Mouse (Mus musculus): Measurements from ENCODE around the gene Atg2a.

The Atg2a gene

DNA sequence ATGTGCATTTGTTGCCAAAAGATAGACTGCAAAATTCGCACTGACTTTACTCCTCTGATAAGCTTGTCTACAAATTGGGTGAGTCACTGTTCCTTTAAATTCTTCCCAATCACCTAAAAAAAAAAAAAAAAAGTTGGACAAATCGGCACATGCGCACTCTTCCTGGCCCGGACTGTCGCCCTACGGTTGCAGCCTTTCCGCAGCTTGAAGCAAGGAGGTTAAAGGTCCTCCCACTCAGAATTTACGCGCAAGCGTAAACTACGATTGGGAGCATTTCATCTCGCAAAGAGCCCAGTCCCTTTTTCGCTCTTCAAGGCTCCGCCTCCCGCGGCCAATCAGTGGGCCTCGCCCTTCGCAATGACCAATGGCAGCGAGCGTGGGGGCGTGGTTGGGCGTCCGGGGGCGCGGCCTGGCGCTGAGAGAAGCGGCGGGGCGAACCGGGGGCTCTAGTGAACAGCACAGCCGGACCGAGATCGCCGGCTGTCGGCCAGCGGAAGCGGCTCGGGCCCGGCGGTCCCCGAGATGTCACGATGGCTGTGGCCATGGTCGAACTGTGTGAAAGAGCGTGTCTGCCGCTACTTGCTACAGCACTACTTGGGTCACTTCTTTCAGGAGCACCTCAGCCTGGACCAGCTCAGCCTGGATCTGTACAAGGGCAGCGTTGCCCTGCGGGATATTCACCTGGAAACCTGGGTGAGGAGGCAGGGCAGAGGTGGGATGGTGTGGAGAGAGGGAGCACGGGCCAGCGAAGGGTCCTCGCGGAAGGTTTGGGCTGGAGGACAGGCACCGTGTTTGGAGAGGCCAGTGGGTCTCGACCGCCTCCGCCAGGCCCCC, at the start of gene Atg2a:
Gene Atg2a, plus strand, starts transcription at position 395 of the 834 bp plus-strand sequence.
- peak; percentile 97 for DNase-seq

DNA sequence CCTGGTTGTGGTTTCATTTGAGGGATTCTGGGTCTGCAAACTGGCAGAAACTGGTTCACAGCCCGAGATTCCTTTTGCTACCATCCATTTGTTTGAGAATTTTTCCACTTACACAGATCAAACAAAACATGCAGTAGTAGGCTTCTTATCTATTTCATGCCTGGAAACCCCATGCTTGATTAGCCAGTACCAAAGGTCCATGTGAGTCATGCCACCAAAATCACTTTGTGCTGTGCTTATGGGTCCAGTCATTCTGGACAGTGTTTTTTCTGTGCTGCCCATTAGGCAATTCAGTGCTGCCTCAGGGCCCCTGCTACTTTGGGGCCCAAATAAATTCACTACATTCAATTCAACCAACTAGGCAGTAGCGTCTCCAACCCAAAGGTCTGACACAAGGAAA, 37.2 kb upstream of the Atg2a start:
- no peak for DNase-seq

DNA sequence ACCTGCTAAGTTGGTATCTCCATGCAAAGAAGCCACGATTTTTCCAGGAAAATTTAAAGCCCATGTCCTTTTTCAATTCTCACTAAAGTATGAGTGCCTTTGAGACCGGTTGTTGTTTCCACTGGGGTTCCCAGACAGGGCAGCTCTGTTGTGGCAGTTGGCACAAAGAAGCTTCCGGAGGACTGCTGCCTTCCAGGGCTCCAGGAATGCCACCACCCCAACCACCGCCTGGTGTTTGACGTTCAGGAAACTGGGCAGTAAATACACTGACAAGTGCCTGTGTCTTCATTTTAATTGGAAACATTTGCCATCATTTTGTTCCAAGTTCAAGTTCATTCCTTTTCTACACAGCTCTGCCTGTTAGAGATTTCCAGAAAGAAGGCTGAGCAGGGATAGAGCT, 34.8 kb upstream of the Atg2a start:
- no peak for DNase-seq

DNA sequence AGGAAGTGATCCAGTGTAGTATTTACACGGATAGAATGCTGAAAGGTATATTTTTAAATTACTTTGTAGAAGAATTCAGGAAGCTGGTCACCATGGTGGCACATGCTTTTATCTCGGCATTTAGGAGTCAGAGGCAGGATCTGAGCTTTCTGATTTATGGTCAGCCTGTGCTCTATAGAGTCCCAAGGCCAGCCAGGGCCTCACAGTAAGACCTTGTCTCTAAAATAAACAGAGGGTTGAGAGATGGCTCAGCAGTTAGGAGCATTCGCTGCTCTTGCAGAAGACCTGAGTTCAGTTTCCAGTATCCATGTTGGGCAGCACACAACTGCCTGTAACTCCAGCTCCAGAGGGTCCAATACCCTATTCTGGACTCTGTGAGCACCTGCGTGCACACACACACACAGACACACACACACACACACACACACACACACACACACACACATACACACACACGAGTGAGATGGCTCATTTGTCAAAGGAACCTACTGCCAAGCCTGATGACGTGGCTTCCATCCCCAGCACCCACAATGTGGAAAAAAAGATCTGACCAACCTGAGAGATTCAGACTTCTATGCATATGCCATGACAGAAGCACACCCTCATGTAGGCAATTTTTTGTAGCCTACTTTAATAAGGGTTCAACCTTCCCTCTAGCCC, 25.3 kb upstream of the Atg2a start:
- no peak for DNase-seq

DNA sequence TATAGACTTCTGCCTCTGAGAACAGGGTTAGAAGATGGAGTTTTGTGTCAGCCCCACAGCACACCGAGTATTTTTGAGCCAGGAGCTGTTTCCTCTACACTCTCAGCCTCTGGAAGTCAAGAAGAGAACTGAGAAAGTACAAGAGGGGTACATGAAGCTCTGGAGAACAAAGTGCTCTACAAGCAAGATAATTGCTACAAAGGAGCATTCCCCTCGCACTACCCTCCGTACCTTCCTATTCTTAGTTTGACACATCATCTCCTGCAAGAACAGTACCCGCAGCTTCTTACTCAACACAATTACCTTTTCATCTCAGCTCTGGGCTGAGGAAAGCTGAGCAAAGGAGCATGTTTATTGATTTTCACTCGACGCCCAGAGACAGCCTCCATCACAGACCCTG, 22.9 kb upstream of the Atg2a start:
- DNase-seq = no peak

DNA sequence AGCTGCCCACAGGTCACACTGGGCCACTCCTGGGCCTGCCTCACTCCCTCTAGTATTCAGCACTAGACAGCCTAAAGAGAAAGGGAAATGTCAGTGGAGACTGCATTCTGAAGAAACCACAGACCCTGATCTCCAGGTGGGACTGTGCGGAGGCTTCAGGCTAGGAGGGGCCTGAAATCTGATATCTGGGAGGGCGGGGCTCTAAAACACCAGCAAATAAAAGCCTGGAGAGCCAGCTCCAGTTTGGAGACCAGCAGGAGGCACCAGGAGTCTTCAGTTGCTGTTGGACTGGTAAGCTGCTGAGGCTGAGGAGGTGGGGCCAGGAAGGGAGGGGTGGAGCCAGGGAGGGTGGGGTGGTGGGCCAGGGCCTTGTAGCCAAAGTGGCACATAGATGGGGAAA, 15.3 kb upstream of the Atg2a start, which contains the start of gene Gpha2:
Gene Gpha2, plus strand, starts transcription at position 246 of the 400 bp plus-strand sequence.
- no peak for DNase-seq

DNA sequence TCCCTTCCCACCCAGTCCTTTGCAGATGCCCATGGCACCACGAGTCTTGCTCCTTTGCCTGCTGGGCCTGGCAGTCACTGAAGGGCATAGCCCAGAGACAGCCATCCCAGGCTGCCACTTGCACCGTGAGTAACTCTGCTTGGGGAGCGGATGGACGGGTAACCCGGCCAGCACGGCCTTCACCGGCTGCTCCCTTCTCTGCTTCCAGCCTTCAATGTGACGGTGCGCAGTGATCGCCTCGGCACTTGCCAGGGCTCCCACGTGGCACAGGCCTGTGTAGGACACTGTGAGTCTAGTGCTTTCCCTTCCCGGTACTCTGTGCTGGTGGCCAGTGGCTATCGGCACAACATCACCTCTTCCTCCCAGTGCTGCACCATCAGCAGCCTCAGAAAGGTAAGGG, 14.7 kb upstream of the Atg2a start:
- DNase-seq = no peak

DNA sequence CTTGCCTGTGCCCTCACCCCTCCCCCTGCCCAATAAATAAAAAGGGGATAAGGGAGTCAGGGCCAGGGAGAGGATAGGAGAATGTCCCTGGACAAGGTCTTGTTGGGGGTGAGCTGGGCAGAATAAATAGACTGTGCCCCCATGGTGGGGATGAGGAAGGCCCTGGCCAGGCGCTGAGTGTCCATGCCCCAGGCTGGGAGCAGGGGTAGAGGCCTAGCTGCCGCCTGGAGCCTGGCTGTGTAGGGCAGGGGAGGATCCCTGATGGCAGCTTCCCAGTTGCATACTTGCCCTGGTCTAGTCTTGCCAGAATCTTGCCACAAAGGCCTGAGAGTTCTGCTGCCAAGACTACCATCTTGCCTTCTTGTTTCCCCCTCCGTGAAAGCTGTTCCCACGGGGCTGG, 13.6 kb upstream of the Atg2a start:
- DNase-seq = no peak

DNA sequence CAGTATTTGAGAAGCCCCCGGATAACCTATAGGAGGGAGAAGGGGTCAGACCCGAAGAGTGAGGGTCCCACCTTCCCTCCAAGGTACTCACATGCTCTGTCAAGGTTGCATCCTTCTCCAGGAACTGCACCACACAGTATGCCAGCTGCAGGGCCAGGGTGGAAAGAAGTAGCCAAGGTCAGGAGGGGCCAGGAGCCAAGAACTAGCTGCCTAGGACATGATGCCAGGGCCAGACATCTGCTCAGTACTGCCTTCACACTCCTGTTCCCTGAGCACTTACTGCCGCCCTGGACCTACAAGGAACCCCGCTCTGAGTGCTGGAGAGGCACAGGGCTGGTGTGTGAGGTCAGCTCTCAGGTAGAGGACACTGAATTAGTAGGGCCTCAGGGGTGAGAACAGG, 11.1 kb upstream of the Atg2a start:
- DNase-seq = no peak

DNA sequence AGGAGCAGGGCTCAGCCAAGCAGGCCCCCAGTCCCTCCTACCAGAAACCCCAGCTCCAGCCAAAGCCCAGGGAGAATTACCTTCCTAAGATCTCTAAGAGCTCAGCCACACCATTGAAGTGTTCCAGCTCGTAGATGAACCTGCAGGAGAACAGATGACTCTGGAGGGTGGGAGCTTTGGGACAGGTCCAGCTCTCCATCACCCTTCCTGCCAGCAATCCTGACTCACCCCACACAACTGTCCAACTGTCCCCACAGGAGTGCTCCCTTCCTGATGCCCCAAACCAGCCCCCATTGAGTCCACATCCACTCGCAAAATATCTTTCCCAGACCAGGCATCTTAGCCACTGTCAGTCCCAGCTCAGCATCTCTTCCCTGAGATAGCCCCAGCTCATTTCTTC, 10.4 kb upstream of the Atg2a start:
- no peak for DNase-seq

DNA sequence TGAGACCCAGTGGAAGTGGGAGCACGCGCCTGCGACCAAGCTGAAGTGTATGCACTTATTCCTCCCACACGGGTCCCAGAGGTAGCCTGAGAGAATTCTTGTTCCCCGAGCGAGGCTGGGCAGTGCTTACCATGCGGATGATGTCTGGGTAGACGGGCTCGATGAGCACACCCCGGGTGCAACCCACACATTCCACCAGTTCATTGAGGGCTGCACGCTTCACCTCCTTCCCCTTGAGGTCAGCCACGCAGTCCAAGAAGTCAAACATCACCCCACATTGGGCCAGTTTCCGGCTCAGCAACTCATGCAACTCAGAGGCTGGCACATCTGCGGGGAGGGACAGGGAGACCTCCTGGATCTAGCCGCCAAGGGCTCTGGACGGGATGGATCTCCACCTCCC, 7.8 kb upstream of the Atg2a start:
- DNase-seq = no peak

DNA sequence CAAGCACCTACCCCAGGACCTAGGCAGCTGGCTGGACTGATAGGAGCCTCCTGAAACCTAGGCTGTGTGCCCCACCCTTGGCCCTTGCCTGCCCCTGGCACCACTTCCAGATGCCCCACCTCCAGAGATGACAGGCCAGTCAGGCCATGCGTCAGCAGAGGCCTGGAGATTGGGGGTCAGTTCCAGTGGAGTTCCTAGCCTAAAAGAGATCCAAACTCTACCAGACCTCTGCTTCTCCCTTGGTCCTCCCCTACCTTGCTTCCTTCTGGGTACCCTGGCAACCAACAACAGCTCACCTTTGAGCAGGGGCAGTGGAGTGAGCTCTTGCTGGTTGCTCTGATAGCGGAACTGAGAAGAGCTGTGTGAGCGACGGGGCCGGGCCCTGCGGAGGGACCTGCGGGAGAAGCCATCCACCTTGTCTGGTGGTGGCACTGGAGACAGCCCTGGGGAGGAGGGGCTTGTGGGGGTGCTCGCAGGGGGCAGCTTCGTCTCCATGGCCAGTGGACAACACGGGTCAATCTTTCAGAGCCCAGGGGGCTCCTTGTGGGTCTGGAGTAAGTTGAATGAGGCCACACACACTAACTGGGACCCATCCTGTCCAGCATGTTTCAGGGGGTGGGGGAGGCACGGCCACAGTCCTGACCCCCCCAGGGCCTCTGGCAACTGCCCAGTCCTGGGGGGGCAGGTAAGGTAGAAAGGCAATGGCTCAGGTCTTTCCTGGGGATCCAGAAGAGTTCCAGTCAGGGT, 7.0 kb upstream of the Atg2a start:
- no peak for DNase-seq

DNA sequence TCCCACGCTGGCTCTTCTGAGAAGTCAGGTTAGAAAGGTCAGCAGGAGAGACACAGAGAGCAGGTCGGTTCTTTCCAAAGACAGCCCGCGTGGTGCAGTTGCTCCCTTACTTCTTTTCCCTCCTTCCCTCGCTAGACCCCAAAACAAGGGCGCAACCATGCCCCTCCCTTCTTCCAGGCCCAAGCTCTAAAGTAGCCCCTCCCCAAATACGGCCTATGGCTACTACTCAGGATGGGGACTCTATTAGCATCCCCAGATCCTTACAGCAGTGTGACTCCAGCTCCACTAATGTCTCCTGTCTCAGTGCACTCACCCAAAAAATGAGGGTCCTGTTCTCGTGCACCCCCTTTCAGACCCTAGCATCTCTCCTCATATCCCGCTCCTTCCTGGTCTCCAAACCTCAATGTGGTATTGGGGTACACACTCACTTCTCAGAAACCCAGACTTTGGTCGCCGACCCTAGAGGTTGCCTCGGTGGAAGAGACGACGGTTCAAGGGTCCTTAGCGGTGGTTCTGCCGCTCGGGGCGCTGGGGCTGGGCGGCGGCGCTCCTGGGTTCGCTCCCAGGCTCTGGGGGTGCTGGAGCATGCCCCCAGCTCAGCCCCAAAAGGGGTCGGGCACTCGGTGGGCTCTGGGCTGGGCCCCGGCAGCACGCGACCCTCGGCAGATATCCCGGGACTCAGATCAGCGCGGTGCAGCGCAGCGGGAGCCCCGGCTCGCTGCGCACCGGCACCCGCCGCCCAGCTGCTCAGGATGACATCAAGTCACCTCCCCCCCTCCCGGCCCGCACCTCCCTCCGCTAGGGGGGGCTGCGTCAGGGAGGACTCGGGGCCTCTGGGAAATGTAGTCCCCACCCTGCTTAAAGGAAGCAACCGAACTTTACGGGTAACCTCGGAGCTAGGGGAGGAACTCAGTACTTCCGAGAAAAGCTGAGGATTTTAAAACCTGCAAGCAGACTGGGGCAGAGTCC, 6.1 kb upstream of the Atg2a start, which contains the start of gene Ppp2r5b:
Gene Ppp2r5b, minus strand, starts transcription at position 789 of the 969 bp plus-strand sequence.
- peak; percentile 95 for DNase-seq

DNA sequence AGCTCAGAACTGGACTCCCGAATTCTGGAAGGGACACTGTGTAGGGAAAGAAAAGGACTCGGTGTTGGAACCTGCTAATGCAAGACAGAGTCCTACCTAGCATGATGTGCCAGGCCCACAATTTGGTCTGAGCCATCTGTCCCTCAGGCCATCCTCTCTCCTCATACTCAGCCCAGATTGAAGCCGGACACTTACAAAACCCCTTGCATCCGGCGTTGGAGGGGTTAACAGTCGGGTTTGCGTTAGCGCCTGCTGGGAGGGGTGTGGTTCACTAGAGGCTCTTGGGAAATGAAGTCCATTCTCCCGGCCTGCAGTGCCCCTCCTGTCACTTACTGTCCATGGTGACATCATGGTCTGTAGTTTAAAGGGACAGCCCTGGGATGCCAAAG, 5.4 kb upstream of the Atg2a start:
- DNase-seq = peak; percentile 79 to 84

DNA sequence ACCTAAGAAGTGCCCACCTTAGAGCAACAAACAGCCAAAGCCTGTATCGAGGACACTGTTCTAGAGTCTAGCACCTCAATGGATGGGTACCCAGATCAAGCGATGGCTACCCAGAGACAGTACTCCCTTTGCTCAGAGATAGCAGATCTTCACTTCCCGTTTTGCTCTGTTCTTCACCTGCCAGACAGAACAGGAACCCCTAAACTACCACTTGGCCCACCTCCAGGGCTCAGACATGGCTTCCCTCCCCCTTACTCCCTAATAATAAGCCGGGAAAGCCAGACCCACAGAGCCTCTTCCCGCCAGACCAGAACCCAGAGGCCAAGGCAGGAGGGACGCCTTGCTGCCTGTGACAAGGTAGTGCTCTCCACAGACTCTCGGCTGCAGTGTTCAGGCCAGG, 4.6 kb upstream of the Atg2a start:
- peak in 1 of 2 experiments; percentile 18 for DNase-seq

DNA sequence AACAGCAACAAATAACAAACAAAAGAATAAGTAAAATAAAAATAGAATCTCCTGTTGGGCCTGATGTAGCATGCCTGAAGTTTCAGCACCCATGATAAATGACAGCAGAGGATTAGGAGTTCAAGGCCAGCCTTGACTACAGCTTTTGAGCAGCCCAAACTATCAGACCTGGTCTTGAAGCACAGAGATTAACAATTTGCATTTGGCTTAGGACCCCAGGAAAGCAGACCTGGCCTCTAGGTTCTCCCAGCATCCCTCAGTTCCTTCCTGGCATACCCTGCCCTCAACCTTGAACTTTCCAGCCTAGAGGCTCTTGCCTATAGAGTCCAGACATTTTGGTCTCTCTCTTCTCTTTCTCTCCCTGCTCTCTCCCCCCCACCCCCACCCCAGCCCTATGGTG, 2.7 kb upstream of the Atg2a start:
- DNase-seq = no peak

DNA sequence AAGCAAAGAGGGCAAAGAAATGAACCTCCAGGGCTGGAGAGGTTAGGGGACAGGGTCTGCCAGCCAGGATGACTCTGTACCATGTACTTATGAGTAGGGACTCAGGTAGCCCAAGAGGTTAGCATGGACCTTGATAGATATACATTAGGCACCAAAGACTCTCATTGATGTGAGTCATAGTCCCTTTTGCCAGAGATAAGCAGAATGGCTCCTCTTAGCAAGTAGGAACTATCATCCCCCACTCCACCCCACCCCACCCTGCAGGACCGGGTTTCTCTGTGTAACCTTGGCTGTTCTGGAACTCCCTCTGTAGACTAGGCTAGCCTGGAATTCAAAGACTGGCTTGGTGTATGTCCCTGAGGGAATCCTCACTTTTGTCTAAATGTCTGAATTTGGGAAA, 1.3 kb upstream of the Atg2a start:
- no peak for DNase-seq

DNA sequence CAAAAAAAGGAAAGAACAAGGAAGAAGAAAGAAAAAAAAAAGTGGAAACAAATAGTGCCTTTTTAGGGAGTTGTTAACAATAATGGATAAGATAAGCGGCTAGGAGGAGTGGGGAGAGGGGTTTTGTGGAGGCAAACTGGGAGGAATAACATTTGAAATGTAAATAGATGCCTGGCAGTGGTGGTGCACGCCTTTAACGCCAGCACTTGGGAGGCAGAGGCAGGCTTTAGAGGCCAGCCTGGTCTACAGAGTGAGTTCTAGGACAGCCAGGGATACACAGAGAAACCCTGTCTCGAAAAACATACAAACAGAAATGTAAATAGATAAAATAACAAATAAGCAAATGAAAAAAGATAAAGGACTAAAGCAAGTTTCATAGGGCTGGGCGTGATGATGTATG, 743 bp upstream of the Atg2a start:
- DNase-seq = no peak

DNA sequence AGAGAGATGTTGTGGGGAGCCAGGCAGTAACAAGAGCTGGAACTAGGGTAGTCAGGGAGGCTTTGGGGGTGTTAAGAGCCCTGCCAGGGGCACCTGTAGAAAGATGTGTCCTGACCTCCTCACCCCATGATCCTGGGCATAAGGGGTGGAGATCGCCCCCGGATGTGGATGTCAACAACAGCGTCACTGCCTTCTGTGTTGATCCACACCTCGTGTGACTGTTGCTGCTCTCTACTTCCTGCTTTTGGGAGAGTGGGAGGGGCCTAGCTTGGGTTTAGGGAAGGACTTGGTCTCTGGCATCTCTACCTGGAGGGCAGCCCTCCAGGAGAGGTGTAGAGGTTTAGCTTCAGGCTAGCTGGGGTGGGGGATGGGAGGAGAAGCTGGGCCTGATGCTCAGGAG, 813 bp downstream of the Atg2a start:
- DNase-seq = peak; percentile 39 to 40

DNA sequence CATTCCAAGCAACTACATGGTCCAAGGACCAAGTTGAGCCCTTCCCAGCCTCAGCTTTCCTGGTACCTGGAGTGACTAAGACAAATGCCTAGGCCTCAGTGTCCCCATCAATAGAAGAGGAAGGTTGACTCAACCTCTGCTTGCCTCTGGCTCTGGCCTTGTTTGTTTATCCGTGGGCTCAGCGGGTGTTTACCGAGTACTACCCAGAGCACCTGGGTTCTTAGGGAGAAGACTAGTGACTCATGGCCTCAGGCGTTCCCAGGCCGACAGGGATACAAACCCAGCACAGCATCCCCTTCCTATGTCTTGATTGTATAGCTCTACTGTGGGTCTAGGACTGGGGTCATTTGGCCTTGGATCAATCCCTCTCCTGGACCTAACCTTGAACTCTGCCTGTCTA, 1.8 kb downstream of the Atg2a start:
- no peak for DNase-seq

DNA sequence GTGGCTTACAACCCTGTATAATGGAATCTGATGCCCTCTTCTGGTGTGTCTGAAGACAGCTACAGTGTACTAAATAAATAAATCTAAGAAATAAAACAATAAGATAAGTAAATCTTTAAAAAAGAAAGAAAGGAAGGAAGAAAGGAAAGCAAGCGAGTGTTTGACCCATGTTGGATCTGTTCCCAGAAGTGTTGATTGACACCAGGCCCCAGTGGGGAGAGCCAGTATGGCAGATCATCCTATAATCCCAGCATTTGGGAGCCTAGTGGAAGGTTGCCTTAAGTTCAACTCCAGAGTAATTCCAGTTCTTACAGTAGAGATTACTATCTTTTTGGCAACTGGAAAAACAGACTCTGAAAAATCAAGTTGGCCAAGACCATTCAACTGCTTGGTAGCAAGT, 4.3 kb downstream of the Atg2a start:
- DNase-seq = no peak

DNA sequence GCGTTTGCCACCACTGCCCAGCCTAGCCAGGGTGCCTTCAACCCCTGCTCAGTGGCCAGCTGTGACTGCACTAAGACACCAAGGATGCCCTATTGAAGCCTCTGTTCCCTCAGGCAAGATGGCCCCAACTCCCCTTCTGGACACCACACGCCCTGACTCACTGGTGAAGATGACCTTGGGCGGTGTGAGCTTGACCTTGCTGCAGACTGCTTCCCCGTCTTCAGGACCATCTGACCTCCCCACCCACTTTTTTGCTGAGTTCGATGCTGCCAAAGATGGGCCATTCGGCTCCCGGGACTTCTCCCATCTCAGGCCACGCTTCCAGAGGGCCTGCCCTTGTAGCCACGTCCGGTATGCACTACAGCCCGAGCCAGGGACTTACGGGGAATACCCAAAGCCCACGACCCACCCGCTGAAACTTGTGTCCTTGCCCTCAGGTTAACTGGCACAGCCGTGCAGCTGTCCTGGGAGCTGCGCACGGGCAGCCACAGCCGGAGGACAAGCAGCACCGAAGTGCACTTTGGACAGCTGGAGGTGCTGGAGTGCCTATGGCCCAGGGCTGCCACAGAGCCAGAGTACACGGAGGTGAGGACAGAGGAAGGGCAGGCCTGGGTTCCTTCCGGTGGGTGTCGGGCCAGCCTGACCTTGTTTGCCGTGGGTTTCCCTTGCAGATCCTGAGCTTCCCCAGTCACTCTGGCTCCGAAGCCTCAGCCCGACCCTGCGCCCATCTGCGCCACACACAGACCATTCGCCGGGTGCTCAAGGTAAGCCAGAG, 6.2 kb downstream of the Atg2a start:
- no peak for DNase-seq

All from spleen, adult 18-20 months (tissue).